Mouse (Mus musculus) testis, adult 2 months (tissue): ENCODE data around the gene Fancd2.

Experiments
- CTCF ChIP-seq: fragments of 200-500 bp; IDR thresholded peaks from 2 replicates; pipeline ENCODE4 v1.5.1; 2012; ENCODE audit warnings: low read depth, mild to moderate bottlenecking, inconsistent platforms, low read length, moderate library complexity; ENCODE audit not compliant: control insufficient read depth, insufficient read depth, insufficient replicate concordance
- POLR2A ChIP-seq: fragments of 200-500 bp; IDR thresholded peaks from 2 replicates; pipeline ENCODE4 v1.6.1; 2012; ENCODE audit warnings: low read depth, mild to moderate bottlenecking, inconsistent platforms, low read length, moderate library complexity; ENCODE audit not compliant: control insufficient read depth

GRCm38 (mm10) chr6:113483100-113483615 is 48.3 kb upstream of the Fancd2 start, which contains the start of gene Creld1:
- TF ChIP-seq CTCF, result no peak
- TF ChIP-seq POLR2A, result 0 out of 2 replicates have a peak, but pooled peaks have one; percentile 14
